Mouse (Mus musculus): Measurements from ENCODE around the gene Rbx1.

- TF ChIP-seq CTCF (IDR thresholded peaks at IDR 0.05; ENCODE audit: low read depth, low read length) (no peak), POLR2A (IDR thresholded peaks at IDR 0.05; ENCODE audit: extremely low read depth, insufficient read depth, low read length) (no peak)
These were observed 57.8 kb downstream of the Rbx1 start for GRCm38 (mm10) chr15:81523901-81524300.

Data from liver, adult 2 months (tissue).